Mouse (Mus musculus) CH12.LX (cell line): Measurements from ENCODE around the gene Atp10a. TPM values are rescaled to one million over a fixed set of nuclear protein-coding genes. Genes with fewer than 3 reads are reported as not detected.

Experiments
- DNase-seq: peaks from one replicate; pipeline ENCODE4 v3.0.0-alpha.2; 2013; ENCODE audit errors: extremely low read depth
- H3K27ac ChIP-seq: 2 replicates; pipeline ENCODE4 v1.5.1; 2012; ENCODE audit warnings: low read depth, mild to moderate bottlenecking, control low read depth, moderate library complexity; ENCODE audit not compliant: insufficient read depth
- H3K27me3 ChIP-seq: replicated peaks from 2 replicates; pipeline ENCODE3; 2012; ENCODE audit warnings: inconsistent platforms
- H3K36me3 ChIP-seq, 2 experiments: replicated peaks in 1 of 2; 2 replicates each; pipeline versions ENCODE3 to v1.6.1; 2012; ENCODE audit warnings: inconsistent platforms in 1 of 2, low read length in 1 of 2, mild to moderate bottlenecking in 1 of 2, mixed read lengths in 1 of 2, moderate library complexity in 1 of 2; ENCODE audit not compliant: control insufficient read depth in 1 of 2, insufficient read depth in 1 of 2
- H3K4me1 ChIP-seq, 2 experiments: 2 replicates each; pipeline ENCODE4 v1.6.1; 2012; ENCODE audit warnings: inconsistent platforms in 1 of 2, moderate library complexity in 1 of 2; ENCODE audit not compliant: insufficient read depth in 2 of 2, control insufficient read depth in 1 of 2
- H3K4me2 ChIP-seq: 2 replicates; pipeline ENCODE4 v1.6.1; 2012; ENCODE audit warnings: low read depth, mild to moderate bottlenecking, control low read depth; ENCODE audit not compliant: poor library complexity, insufficient read depth, severe bottlenecking
- H3K4me3 ChIP-seq, 3 experiments: fragments of 150-350 bp in 1 of 3; sonication (generic) in 1 of 3; replicated peaks in 1 of 3; 2 replicates each; pipeline versions ENCODE3 to v1.5.1; 2011 to 2012; ENCODE audit warnings: low read depth in 2 of 3, low read length in 2 of 3, mild to moderate bottlenecking in 2 of 3, moderate library complexity in 2 of 3, control low read depth in 1 of 3, improper control_type of control experiment in 1 of 3, inconsistent platforms in 1 of 3, mixed read lengths in 1 of 3; ENCODE audit not compliant: poor library complexity in 1 of 3
- H3K79me2 ChIP-seq: replicated peaks from 2 replicates; pipeline ENCODE4 v1.6.1; 2012; ENCODE audit warnings: mild to moderate bottlenecking, moderate library complexity; ENCODE audit not compliant: control insufficient read depth, poor library complexity, insufficient read depth, severe bottlenecking; ENCODE audit errors: extremely low read depth
- H3K9ac ChIP-seq: 2 replicates; pipeline ENCODE4 v1.6.1; 2012; ENCODE audit warnings: low read depth, mild to moderate bottlenecking, control low read depth, moderate library complexity; ENCODE audit not compliant: insufficient read depth
- H3K9me3 ChIP-seq: replicated peaks from 2 replicates; pipeline ENCODE3; 2012; ENCODE audit warnings: low read length, inconsistent platforms, mixed read lengths
- CHD2 ChIP-seq: IDR thresholded peaks from 2 replicates; pipeline ENCODE4 v1.6.1; 2011; ENCODE audit warnings: low read length, improper control_type of control experiment
- CTCF ChIP-seq, 2 experiments: IDR thresholded peaks in 1 of 2; conservative IDR thresholded peaks in 1 of 2; 2 replicates each; pipeline ENCODE4 v1.5.1; 2011 to 2012; ENCODE audit warnings: low read depth in 2 of 2, low read length in 2 of 2, improper control_type of control experiment in 1 of 2, inconsistent platforms in 1 of 2, mild to moderate bottlenecking in 1 of 2, moderate library complexity in 1 of 2
- ELF1 ChIP-seq: IDR thresholded peaks from 2 replicates; pipeline ENCODE4 v1.6.1; 2014; ENCODE audit warnings: low read depth, mild to moderate bottlenecking, inconsistent platforms, low read length, improper control_type of control experiment
- EP300 ChIP-seq: IDR thresholded peaks from 2 replicates; pipeline ENCODE4 v1.6.1; 2011; ENCODE audit warnings: low read length, improper control_type of control experiment
- ETS1 ChIP-seq: conservative IDR thresholded peaks from 2 replicates; pipeline ENCODE4 v1.6.1; 2012; ENCODE audit warnings: low read depth, mild to moderate bottlenecking, inconsistent platforms, low read length, improper control_type of control experiment, moderate library complexity
- GABPA ChIP-seq: IDR thresholded peaks from 2 replicates; pipeline ENCODE4 v1.6.1; 2012; ENCODE audit warnings: low read depth, low read length, improper control_type of control experiment, inconsistent platforms; ENCODE audit not compliant: insufficient replicate concordance
- MAFK ChIP-seq: IDR thresholded peaks from 2 replicates; pipeline ENCODE4 v1.6.1; 2011; ENCODE audit warnings: low read length, improper control_type of control experiment; ENCODE audit not compliant: insufficient replicate concordance
- MYC ChIP-seq: IDR thresholded peaks from 2 replicates; pipeline ENCODE4 v1.6.1; 2011; ENCODE audit warnings: low read depth, mild to moderate bottlenecking, improper control_type of control experiment, low read length
- NRF1 ChIP-seq: IDR thresholded peaks from 2 replicates; pipeline ENCODE4 v1.6.1; 2014; ENCODE audit warnings: low read depth, mild to moderate bottlenecking, inconsistent platforms, low read length, improper control_type of control experiment, moderate library complexity
- POLR2A ChIP-seq: IDR thresholded peaks from 2 replicates; pipeline ENCODE4 v1.6.1; 2011; ENCODE audit warnings: low read depth, mild to moderate bottlenecking, improper control_type of control experiment, low read length
- POLR2AphosphoS2 ChIP-seq: IDR thresholded peaks from 2 replicates; pipeline ENCODE4 v1.6.1; 2011; ENCODE audit warnings: low read depth, low read length, improper control_type of control experiment
- RCOR1 ChIP-seq: conservative IDR thresholded peaks from 2 replicates; pipeline ENCODE4 v1.6.1; 2012; ENCODE audit warnings: low read depth, mild to moderate bottlenecking, inconsistent platforms, low read length, improper control_type of control experiment
- SIN3A ChIP-seq: IDR thresholded peaks from 2 replicates; pipeline ENCODE4 v1.6.1; 2012; ENCODE audit warnings: low read length, improper control_type of control experiment, inconsistent platforms
- SMC3 ChIP-seq: IDR thresholded peaks from 2 replicates; pipeline ENCODE4 v1.6.1; 2011; ENCODE audit warnings: low read depth, low read length, improper control_type of control experiment
- USF1 ChIP-seq: IDR thresholded peaks from 2 replicates; pipeline ENCODE4 v1.6.1; 2014; ENCODE audit warnings: low read depth, mild to moderate bottlenecking, inconsistent platforms, low read length, improper control_type of control experiment
- USF2 ChIP-seq: conservative IDR thresholded peaks from 2 replicates; pipeline ENCODE4 v1.6.1; 2011; ENCODE audit warnings: low read depth, low read length, improper control_type of control experiment
- ZC3H11A ChIP-seq: IDR thresholded peaks from 2 replicates; pipeline ENCODE4 v1.6.1; 2012; ENCODE audit warnings: low read depth, mild to moderate bottlenecking, inconsistent platforms, low read length, improper control_type of control experiment
- ZNF384 ChIP-seq: IDR thresholded peaks from 2 replicates; pipeline ENCODE4 v1.6.1; 2012; ENCODE audit warnings: low read depth, low read length, improper control_type of control experiment, inconsistent platforms
- dilution Hi-C: fragments of 300-500 bp; cut with MboI; formaldehyde crosslinking; loops from 2 replicates; pipeline ENCODE4 v1.14.3; 2020; ENCODE audit warnings: low sequenced_read_pairs; ENCODE audit not compliant: extremely low pct_unique_long_range_greater_than_20kb, extremely low pct_ligation_motif_present
- in situ Hi-C: fragments of 300-500 bp; cut with MboI; formaldehyde crosslinking; loops from 3 replicates; pipeline ENCODE4 v1.14.3; 2019; ENCODE audit warnings: low sequenced_read_pairs, low pct_ligation_motif_present, low pct_unique_long_range_greater_than_20kb, mixed read lengths
- polyA plus RNA-seq: library from polyadenylated mRNA; unstranded; fragments of >175 nt; gene quantifications from 2 replicates; pipeline ENCODE4 v1.2.1, GENCODE M21; 2012; ENCODE audit warnings: low read depth; ENCODE audit not compliant: insufficient read length
- total RNA-seq, 2 experiments: library from RNA; depleted of rRNA; stranded (reverse); fragments of 300-350 nt in 1 of 2; fragments of >200 nt in 1 of 2; gene quantifications; 2 replicates each; pipeline ENCODE4 v1.2.3; 2012 to 2014

Gene Atp10a
- total and polyA plus RNA-seq, 3 experiments, result not detected

DNA sequence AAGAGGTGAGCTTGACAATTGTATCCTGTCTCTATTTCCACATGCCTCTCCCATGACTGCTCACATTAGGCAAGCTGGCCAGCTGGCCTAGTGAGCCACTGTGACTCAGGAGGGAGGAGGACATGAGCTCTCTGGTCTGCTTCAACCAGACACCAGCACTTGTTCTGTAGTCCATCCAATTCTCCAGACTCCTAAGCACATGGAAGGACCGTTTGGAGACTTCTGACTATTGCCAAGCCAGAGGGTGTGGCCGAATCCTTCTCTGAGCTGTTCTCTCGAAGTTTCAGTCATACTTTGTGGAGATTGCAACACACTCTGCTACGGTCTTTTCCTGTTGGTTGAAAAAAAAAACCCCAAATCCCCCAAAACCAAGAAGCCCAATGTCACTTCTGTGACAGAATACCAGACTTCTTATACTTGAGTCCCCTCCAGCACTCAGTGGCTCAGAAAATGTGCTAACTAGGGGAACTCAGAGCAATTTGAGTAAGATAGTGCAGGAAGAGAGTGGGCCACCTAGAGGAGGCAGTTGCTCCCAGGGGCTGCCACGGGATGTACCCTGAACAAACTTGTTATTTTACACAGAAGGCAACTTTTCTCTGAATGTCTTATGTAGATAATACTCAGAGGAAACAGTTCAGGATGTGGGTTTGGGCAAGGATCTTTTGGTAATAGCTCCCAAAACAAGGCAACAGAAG, 21.3 kb downstream of the Atp10a start:
- Histone ChIP-seq H3K36me3 (no peaks in the 10 kb centered on the region), H3K27me3 (no peaks in the 10 kb centered on the region), H3K27ac (no peak overlapping the region), H3K4me1 (no peaks in the 10 kb centered on the region), H3K9ac (no peak overlapping the region), H3K4me3 (no peak overlapping the region), H3K79me2 (no peaks in the 10 kb centered on the region), H3K4me2 (no peak overlapping the region), H3K9me3 (peaks cover 41% of the 10 kb centered on the region)
- dilution Hi-C loops, result no loop called here
- no peak for DNase-seq
- in situ Hi-C loops, result no loop called here
- no peak for TF ChIP-seq MYC
- TF ChIP-seq ETS1, result no peak
- no peak for TF ChIP-seq USF1
- no peak for TF ChIP-seq MAFK
- TF ChIP-seq SMC3, result no peak
- TF ChIP-seq ZC3H11A, result no peak
- TF ChIP-seq POLR2A, result no peak
- no peak for TF ChIP-seq GABPA
- no peak for TF ChIP-seq SIN3A

DNA sequence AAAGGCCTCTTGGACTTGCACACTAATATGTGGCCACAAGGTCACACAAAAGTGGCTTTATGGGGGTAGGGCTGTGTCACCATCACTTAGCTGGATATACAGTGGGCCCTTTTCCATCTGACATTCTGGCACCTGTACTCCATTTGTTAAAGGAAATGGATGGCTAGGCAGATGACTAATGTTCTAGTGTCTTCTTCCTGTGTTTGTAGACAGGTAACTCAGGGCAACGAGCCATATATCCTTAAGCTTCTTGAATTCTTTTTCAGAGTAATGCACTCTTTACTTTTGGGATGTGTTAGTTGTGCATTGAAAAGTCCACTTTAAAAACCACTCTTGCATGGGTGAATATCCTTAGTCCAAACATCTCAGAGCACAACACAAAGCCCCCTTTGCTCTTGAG, 30.0 kb downstream of the Atp10a start:
- no peaks in the 10 kb centered on the region for H3K27me3 ChIP-seq
- no peak overlapping the region for H3K27ac ChIP-seq
- no peak for TF ChIP-seq CHD2
- TF ChIP-seq ZC3H11A, result no peak
- no peak for TF ChIP-seq ELF1
- no peak for TF ChIP-seq USF2
- in situ Hi-C loops (no loop called here), dilution Hi-C loops (no loop called here)
- H3K9me3 ChIP-seq, result peaks cover 63% of the 10 kb centered on the region
- H3K36me3 ChIP-seq, result no peaks in the 10 kb centered on the region
- no peak overlapping the region for H3K9ac ChIP-seq
- H3K4me1 ChIP-seq, result no peaks in the 10 kb centered on the region
- no peak overlapping the region for H3K4me2 ChIP-seq
- DNase-seq, result no peak
- no peak overlapping the region for H3K4me3 ChIP-seq
- no peaks in the 10 kb centered on the region for H3K79me2 ChIP-seq

DNA sequence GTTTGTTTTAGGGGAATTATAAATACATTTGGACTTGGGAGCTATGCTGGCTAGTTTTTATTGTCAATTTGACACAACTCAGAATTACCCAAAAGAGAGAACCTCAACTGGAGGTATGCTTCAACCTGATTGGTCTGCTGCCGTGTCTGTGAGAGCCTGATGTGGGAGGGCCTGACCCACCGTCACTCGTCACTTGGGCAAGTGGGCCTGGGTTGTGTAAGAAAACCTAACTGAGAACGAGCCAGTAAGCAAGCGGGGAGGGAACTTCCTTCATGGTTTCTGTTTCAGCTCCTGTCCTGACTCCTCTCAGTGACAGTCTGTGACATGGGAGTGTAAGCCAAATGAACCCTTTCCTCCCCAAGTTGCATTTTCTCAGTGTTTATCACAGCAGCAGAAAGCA, 30.6 kb downstream of the Atp10a start:
- Histone ChIP-seq H3K27ac (no peak overlapping the region), H3K9me3 (peaks cover 67% of the 10 kb centered on the region), H3K4me2 (no peak overlapping the region), H3K27me3 (no peaks in the 10 kb centered on the region), H3K36me3 (no peaks in the 10 kb centered on the region), H3K4me1 (no peaks in the 10 kb centered on the region), H3K9ac (no peak overlapping the region), H3K79me2 (no peaks in the 10 kb centered on the region), H3K4me3 (no peak overlapping the region)
- dilution Hi-C loops, result no loop called here
- no peak for DNase-seq
- in situ Hi-C loops, result no loop called here
- TF ChIP-seq NRF1 (no peak), EP300 (no peak), RCOR1 (no peak), GABPA (no peak), POLR2AphosphoS2 (no peak), ZNF384 (no peak), CTCF (conservative IDR thresholded peaks at IDR 0.05 in 1 of 2, IDR thresholded peaks at IDR 0.05 in 1 of 2; ENCODE audit: low read depth in 2 of 2, low read length in 2 of 2) (no peak)
